Mouse (Mus musculus) T-helper 17 cell (primary cell): ENCODE measurements at regions not wholly inside any gene's neighbourhood (a gene's known extent, or its start where the extent isn't known, plus 50 kb on each side); places are given as distances from the start of the nearest gene placed in this dataset.

Experiments used
- in situ Hi-C, 2 experiments: fragments of 300-600 bp; cut with MboI, MseI; formaldehyde crosslinking; loops; 1 replicate in 1 of 2; 2 replicates in 1 of 2; pipeline ENCODE4 v1.15.1; 2025; ENCODE audit warnings: high pct_unique_total_duplicates in 2 of 2

DNA sequence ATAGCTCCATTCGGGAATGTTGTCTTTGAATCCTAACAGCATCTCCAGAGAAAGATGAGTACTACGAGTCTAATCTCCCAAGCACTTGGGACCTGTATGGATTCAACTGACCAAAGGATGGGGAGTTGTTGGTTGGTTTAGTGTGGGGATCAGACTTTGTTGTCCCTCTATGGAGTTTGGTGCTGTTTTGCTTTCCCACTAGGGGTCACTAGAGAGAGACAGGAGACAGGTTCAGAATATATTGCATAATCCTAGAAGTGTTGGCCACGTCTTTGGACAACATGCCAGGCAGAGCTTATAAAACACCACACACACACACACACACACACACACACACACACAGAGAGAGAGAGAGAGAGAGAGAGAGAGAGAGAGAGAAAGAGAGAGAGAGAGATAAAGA is 118.6 kb upstream of the Ercc6l2 start:
- in situ Hi-C loops = loop anchor here (5.0 to 10.0 kb wide), 2 partner anchors 338 to 341 kb away; no protein-coding TSS in a partner anchor

DNA sequence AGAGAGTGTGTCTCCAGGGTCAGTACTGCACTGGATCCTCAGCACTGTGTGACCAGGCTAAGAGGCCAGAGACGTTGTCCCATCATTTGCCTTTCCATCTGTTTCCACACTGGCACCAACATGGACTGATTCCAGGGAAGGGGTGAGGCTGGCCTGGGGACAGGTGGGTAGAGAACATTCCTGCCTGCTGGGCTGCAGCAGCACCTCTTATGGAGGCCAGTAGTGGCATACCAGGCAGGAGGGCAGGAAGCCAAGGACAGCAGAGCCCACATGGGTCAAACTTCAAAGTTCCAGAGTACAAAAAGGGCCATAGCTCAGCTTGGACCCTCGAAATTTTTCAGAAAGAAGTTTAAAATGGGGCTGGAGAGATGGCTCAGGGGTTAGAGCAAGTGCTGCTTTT is 115.4 kb upstream of the Ercc6l2 start:
- in situ Hi-C loops = loop anchor here (5.0 to 10.0 kb wide), 2 partner anchors 335 to 338 kb away; no protein-coding TSS in a partner anchor

DNA sequence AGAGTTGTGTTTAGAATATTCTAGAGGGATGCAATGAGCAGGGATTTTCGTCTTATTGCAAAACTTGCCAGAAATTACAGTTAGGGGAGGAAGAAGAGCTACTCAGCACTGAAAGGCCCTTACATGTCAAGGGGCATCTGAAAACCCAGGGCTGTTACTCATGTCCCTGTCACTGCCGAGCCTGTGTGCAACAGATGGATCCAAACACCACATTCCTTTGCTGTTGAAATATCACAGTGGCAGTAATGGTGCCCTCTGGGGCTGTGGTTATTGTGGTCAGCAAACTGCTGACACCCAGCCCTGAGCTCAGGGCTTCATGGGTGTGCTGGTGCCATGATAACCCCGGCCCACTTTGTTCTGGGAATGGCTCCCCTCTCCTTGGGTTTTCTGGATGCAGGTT is 114.3 kb upstream of the Ercc6l2 start:
- in situ Hi-C loops = no loop called here

DNA sequence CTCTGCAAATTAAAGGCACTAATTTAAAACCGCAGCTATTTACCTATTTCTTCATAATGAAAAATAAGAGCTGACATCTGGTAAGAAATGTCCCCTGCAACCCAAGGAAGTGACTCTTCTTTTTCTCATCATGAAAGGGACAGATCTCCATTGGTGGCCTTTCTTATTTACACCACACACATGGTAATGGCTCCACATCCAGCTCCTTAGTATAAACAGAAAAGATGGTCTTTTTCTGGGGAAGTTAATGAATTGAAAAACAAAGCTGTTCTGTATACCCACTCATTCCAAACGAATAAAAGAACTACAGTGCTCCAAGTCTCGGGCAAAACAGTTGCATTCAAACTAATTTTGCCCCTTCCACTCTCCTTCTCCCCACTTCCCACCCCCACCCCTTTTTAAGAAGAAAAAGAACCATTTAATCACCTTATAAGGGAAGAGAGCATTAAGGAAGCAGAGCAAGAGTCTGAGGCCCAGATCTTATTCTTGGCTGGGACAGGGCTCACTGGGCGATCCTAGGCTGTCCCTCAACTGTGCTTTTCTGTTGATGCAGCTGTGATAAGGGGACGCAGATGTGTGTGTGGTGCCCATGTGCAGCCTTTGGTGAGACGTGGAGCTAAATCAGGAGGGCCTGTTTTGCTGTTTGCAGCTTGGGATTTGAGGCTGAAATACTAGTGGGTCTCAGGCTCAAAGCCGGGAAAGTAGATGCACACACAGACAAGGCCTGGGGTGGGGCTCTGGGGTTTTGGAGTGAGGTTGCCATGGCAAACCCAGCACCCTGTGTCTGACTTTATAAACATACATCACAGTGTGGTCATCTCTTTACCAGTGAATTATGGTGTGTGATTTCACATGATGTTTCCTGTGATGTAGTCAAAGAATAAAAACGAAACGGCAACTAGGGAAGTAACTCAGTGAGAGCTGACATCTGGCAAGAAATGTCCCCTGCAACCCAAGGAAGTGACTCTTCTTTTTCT is 113.6 kb upstream of the Ercc6l2 start:
- in situ Hi-C loops = no loop called here

DNA sequence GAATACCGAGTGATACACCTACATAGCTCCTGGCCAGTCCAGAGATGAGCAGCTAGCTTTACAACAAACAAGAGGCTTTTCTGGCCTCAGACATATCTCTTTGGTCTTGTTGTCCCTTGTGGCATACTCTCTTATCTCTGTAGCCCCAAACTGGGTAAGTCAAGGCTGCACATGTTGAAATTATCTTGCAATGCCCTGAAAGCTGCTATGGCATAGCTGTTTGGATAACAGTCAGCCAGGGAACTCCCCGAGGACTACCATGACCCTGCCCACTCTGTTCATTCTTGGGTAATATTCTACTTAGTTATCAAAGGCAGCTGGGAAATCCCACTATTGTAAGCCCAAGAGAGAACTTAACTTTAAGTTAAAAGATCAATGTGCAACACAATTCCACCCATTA is 106.5 kb upstream of the Ercc6l2 start:
- in situ Hi-C loops = no loop called here

DNA sequence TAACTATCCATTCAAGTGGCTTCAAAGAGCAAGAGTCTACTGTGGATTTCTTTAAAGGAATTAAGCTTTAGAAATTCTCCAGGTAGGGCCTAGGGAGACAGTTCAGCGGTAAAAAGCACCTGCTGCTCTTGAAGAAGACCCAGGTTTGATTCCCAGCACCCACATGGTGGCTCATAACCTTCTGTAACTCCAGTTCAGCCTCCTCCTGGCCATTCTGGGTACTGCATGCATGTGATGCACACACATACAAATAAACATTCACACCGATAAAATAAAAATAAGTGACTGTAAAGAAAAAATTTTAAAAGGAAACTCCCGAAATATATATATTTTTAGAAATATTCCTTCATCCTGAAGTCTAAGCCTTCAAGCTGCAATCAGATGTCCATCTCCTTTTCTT is 101.9 kb upstream of the Ercc6l2 start:
- in situ Hi-C loops = no loop called here

DNA sequence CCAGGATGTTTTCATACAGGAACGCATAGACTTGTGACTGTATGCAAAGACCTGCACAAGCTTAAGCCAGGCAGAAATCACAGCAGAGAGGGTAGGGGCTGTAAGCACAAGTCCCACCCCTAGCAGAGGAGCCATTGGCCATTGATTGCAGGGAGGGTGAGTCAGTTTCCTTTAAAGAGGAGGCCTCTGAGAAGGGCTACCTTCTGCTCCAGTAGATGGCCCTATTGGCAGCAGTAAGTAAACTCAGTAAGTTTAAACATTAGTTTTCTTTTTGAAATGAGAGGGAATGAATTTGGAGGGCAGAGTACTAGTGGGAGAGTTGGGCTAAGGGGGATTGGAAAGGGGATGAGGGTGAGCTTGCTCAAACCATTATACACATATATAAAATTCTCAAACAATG is 98.5 kb upstream of the Ercc6l2 start:
- in situ Hi-C loops = no loop called here

DNA sequence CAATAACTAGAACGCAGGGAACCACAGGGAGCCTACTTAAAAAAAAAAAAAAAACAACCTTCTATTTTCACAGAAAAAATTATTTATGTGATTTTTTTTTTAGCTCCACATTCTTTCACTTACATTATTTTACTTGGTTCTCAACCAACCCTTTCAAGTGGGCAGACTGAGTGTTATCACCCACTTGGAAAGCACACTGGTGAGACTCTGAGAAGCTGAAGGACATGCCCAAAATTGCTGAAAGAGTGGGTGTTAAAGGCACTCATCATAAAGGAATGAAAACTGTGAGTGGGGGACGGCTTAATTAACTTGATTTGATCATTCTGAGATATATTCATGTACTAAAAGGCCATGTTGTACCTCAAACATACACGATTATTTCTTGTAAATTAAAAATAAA is 97.8 kb upstream of the Ercc6l2 start:
- in situ Hi-C loops = no loop called here

DNA sequence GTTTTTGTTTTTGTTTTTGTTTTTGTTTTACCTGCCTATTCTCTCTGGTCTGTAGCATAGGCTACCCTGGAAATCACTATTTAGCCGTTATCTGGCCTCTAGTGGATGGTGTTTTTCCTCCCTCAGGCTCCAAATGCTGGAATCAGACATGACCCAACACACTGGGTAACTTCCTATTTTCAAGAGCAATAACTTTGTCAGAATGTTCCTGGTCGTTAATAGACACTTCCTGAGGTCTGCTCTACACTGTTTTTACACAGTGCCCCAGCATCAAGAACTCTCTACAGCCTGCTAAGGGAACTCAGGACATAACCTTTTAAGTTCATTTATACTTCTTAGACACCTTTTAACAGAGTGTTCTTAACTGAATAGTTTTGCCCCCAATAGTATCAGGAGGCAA is 96.3 kb upstream of the Ercc6l2 start:
- in situ Hi-C loops = no loop called here

DNA sequence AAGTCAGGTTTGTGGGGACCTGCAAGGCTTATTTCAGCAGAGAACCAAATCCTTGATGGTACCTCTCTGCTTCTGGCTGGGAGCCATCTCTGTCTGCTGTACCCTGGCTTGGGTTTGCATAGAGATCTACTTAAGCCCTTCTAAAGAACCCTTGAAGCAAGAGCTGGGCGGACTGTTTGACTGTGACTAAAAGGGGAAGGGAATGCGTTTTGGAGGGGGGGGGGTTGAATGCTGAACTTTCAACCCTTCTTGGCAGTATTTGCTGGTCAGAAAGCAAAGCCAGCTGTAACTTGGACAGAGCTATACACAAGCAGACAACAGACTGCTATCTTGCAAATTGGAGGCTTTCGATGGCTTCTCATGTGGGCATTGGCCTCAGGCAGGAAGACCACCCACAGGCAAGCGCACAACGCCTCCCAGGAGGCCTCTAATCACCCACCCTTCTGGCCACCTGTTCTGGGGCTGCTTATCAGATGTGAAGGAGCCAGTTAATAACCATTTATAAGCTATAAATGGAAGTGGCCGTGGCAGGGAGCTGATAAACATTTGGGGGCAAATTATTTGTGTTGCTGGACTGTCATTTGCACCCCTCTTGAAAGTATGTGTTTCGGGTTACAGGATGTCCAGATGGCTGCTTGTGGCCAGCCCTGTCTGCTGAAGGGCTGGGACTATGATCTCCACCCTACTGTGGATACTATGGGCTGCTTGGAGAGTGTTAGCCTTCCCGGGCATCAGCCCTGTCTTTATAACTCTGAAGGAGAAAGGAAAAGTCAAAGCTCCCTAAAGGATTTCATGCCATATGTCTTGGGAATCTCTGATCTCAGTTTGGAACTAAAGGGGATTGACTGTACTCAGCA is 95.5 kb upstream of the Ercc6l2 start:
- in situ Hi-C loops = loop anchor here in 1 of 2 experiments (5.0 kb wide), 1 partner anchor 638 kb away; no protein-coding TSS in a partner anchor

DNA sequence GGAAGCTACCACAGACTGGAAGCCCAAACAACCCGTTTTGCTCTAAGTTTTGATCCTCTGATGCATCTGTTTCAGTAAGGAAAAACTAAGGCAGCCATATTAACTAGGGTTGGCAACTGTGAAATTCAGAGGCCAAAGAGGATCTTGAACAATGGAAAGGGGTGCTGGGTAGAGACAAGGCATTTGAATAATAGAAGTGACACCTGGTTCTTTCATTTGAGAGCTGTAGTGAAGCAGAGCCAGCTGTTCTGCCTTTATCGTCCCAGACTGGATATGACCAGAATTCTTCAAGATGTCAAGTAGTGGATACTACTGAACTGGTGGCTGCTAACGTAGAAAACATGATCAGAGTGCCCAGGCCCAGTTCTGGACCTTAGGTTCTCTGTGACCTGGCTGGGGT is 94.4 kb upstream of the Ercc6l2 start:
- in situ Hi-C loops = loop anchor here in 1 of 2 experiments (5.0 kb wide), 1 partner anchor 637 kb away; no protein-coding TSS in a partner anchor

DNA sequence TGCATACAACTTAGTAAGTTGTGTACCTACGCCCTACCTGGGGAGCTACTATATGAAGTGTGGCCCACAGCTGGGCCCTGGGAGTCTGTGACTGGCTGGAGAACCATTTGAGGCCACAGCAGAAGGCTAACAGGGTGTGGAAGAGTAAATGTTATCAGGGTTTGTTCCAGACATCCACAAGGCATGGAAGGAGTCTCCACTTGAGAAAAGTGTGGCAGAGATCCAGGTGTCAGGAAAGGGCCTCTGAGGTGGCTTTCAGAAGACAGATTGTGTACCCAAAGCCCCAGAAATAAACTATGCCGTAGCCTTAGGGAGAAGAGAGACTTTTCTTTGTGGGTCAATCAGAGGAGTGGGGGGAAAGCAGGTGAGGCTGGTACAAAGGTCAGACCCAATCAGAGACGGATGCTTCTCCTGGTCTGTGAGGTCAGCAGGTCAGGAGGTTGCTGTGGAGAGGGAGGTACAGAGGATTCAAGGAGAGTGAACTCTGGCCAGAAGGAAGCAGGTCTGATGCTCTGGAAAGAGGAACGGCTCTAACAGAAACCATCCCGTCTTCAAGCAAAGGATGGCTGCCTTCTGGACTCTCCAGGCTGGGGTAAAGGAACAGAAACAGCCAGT is 93.9 kb upstream of the Ercc6l2 start:
- in situ Hi-C loops = loop anchor here in 1 of 2 experiments (5.0 kb wide), 1 partner anchor 636 kb away; no protein-coding TSS in a partner anchor

DNA sequence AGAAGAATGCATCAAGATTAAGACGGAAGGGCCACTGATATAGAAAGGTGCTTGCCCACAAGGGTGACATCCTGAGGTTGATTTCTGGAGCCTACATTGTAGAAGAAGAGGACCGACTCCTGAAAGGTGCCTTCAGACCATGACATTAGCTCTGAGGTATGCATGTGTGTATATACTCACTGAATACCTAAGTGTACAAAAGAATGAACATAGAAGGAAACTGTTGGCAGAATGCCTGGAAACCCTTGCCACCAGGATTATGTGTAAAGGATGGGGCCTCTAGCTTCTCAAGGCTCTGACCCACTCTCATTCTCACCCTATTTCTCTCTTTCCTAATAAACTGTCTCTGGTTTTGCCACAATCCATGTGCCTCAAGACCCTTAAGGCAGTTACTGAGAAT is 90.7 kb upstream of the Ercc6l2 start:
- in situ Hi-C loops = loop anchor here in 1 of 2 experiments (5.0 kb wide), 1 partner anchor 633 kb away; no protein-coding TSS in a partner anchor

DNA sequence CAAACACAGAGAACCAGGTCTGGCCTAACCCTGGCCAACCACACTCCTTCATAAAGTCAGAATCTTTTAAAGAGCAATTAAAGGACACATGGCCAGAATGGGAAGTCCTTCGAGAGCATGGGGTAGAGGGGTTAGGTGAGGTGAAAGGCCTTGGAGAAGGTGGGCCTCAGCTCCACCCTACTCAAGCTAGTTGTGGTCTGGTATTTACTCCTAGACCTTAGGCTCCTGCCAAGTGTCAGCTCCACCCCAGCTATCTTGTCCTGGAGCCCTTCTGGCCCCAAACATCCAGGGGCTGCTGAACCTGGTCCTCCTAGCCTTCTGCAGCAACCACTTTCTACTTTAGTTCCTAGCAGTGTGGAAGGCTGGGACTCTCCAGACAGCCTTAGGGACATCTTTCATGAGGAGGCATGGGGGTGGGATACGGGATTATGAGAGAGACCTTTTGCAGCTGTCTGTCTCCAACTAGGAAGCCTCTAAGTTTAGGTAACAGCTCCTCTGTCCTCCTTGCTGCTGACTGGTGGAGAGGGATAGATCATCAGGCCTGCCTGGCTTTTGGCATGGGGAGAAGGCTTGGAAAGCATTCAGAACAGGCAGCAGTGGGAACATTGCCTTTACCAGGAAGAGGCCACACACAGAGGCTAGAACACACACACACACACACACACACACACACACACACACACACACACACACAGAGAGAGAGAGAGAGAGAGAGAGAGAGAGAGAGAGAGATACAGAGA is 90.0 kb upstream of the Ercc6l2 start:
- in situ Hi-C loops = loop anchor here in 1 of 2 experiments (5.0 kb wide), 1 partner anchor 632 kb away; no protein-coding TSS in a partner anchor

DNA sequence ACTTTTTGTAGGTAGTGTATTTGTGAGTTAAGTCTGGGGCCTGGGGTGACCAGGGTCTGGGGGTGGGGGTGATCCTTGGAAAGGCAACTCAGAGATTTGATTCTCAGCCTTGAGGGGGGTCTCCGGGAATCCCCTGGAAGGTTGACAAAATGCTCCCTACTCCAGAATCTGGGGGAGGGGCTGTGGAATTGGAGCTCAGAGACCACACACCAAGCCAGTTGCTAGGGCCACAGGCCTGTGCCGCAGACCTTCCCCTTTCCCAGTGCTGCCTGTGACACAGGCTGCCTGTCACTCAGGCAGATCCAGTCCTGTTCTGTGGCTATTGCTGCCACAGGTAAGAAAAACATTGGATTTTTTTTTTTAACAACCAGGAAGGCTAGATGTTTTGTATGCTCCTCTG is 89.0 kb upstream of the Ercc6l2 start:
- in situ Hi-C loops = no loop called here

DNA sequence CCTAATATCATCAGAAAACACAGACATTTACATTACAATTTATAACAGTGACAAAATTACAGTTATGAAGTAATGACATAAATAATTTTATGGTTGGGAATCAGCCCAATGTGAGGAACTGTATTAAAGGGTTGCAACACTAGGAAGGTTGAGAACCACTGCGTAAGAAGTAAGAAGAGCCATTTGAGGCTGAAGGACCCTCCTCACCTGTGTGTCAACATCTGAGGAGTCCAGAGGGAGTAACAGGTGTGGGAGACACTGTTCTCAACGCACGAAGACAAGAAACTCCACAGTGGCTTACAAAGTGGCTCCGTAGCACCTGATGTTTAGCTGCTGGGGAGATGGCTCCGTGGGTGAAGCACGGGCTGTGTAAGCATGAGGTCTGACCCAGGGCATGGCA is 88.5 kb upstream of the Ercc6l2 start:
- in situ Hi-C loops = no loop called here

DNA sequence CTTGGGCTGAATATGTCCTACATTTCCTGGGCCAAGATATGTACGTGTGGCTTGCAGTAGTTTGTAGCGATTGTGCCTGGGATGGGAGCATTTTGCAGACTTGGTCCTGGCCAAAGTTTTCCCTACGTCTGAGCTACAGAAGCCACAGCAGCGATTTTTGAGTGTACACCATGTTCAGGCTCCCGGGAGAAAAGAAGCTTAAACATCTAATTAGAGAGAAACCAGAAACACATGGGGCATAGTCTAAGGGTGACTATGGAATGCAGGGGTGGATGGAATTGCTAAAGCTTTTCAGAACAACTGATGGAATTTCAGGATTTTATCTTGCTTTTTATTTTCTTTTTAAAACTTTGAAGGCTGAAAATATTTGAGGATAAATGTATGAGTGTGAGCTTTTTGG is 79.3 kb upstream of the Ercc6l2 start:
- in situ Hi-C loops = no loop called here

DNA sequence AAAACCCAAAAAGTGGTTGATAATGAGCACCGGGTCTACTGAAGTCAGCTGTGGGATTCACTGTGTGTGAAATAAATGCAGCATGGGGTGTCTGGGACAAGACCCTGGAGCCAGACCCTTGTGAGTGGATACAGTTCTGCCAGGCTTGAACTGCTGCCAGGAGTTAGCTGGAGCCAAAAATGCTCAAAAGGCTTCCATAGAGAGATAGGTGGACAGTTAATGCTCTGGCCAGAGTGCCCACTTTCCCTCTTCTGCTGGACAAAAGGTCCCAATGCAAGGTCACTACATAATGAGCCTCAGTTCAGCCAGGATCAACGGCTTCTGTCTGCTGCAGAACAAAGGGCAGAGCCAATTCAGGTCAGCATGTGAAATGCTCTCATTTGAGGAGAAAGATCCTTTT is 73.2 kb upstream of the Ercc6l2 start:
- in situ Hi-C loops = no loop called here

DNA sequence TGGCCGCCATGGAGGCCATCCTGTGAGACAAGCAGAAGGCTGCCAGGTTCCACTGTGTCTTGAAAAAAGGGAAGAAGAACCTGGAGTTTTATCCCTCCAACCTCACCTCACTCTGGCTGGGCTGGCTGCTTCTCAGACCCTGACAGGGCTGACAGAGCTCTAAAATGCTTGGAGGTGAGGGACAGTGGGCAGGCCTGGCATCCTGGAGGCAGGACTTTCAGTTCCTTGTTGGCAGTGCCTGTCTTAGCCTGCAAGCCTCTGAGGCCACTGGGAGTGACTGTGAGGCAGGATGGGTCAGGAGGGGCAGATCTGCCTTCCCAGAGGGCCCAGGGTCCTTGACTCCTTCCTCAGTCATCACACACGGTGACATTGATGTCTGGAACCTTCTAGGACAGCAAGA is 66.3 kb upstream of the Ercc6l2 start:
- in situ Hi-C loops = no loop called here

DNA sequence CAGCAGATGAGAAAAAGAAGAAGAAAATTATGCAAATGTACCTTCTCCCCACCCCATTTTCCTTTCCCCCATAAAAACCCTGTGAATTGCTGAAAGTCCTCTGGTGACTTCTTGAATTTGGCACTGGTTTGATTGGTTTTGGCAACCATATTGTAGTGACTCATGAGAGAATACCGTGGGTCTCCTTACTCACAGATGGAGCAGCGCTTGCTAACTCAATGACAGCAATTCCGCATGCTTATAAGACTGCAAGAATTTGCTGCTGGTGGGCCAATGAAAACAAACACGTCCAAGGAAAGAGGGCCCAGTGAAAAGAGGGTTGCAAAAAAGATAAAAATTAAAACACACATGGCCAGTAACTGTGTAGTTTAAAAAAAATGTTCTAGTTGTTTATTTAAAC is 65.0 kb upstream of the Ercc6l2 start:
- in situ Hi-C loops = no loop called here

DNA sequence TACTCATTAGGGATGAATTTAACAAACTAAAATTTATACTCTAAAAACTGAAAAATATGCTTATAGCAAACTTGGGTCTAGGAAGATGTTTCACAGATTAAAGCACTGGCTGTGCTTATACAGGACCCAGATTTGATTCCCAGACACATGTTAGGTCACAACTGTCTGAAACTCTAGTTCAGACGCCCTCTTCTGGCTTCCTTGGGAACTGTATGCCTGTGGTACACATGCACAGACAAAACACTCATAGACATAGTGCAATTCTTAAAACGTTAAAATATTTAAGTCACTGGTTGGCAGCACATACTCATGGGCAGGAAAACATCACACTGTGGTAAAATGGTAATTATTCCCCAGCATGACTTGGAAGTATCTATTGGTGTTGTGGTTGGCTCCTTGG is 63.8 kb upstream of the Ercc6l2 start:
- in situ Hi-C loops = no loop called here
